Mouse (Mus musculus): ENCODE data around the gene Fam208b.
"Not testable (repeated sequence)": the region's sequence is repeated elsewhere in the genome, so short reads cannot be mapped to it uniquely, and the experiment has no call there.

The Fam208b gene

GRCm38 (mm10) chr13:3547856-3548255, 63.1 kb downstream of the Fam208b start:
- DNase-seq = no peak

- no peak for DNase-seq
These were observed 63.5 kb downstream of the Fam208b start for GRCm38 (mm10) chr13:3547410-3547809.

DNA sequence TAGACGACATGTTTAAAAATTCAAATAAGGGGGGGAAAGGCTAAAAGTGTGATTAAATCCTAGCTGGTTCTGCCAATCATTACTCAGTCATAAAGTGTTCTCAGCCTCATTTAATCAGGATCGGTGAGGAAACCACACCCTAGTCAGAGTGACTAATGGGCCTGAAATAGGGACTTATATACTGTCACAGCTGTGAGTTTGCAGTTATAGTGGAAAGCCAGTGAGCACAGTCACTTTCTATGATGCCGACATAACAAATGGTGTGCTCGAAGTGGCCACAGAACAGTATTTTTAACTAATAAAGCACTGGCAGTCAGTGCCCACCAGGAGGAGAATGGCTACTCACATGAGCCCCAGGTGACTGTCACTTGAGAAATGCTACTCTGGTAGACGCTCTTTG, 66.0 kb downstream of the Fam208b start:
- DNase-seq = no peak

- no peak for DNase-seq
These were observed 66.6 kb downstream of the Fam208b start for GRCm38 (mm10) chr13:3544077-3544874.

DNA sequence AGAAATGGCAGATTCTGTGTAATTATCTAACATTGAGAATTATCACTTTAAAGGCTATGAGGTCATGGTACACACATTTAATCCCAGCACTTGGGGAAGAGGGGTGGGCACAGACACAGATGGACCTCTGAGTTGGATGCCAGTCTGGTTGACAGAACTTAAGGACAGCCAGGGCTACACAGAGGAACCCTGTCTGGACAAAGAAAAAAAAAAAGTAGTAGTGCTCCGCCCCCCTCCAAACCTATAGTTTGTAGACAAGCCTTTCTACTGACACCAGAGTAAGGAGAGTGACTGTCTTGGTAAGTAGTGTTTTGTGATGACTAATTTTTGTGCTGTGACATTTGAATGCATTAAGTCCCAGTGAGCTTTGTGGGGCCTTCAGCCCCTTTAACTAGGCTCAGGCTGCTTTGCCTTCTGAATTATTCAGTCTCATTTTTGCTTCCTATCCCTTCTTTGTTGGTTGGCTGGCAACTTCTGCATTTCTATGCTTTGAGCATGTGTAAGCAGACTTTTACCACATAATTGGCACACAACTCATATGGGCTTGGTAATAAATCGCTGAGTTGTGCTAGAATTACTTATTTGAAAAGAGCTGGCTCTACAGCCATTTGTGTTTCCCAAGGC, 69.6 kb downstream of the Fam208b start:
- DNase-seq = no peak

DNA sequence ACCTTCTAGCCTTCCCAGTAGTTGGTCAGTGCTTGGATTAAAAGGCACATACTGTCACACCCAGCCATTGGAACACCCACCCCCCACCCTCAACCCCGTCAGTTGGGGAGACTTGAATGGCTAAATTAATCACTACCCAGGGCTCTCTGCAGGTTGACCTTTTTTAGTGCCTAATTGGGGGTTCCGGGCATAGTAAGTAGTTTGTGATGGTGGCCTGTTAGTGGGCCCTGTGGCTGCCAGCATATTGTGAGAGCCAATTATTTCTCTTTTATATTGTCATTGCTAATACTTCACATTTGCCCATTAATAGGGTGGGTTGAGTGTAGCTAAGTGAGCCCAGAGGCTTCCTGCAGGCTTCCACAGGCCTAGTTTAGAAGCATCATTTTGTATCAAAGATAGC, 70.7 kb downstream of the Fam208b start:
- no peak for DNase-seq

- DNase-seq = no peak
These were observed 71.8 kb downstream of the Fam208b start for GRCm38 (mm10) chr13:3538969-3539562.

- peak; percentile 88 for DNase-seq
These were observed 72.5 kb downstream of the Fam208b start for GRCm38 (mm10) chr13:3538223-3538968.

DNA sequence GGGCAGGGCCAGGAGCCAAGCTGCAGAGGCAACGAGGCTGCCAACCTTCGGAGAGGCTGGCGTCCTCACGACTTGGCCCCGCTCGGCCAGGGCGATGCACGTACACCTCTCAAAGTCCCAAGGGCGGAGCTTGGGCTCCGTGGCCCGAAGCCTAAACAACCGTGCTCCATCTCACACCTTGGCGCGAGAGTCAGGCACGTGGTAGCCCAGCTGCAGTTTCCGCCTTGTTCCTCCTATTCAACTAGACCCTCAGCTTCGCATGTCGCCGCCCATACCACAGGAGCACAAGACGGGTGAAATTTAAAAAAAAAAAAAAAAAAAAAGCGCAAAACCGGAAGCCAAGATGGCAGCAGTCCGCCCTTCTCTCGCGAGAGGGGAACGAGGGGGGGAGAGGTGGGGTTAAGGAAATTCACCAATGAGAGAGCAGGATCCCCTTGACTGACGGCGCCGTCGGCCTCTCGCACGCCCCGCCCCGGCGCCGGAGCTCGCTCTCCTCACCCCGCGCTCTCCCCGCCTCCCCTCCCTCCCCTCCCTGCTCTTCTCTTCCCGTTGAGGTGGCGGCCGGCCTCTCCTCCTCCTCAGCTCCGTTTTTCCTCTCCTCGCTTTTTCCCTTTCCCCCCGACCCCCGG, 73.2 kb downstream of the Fam208b start, which contains the start of gene Gdi2:
Gdi2 (plus strand) TSS at position 470 of the 629 bp plus-strand sequence.
- DNase-seq = peak; percentile 97

GRCm38 (mm10) chr13:3534146-3534545, 76.8 kb downstream of the Fam208b start:
- DNase-seq = no peak

GRCm38 (mm10) chr13:3532451-3532850, 78.5 kb downstream of the Fam208b start:
- no peak for DNase-seq

- no peak for DNase-seq
These were observed 79.1 kb downstream of the Fam208b start for GRCm38 (mm10) chr13:3531692-3532320.

DNA sequence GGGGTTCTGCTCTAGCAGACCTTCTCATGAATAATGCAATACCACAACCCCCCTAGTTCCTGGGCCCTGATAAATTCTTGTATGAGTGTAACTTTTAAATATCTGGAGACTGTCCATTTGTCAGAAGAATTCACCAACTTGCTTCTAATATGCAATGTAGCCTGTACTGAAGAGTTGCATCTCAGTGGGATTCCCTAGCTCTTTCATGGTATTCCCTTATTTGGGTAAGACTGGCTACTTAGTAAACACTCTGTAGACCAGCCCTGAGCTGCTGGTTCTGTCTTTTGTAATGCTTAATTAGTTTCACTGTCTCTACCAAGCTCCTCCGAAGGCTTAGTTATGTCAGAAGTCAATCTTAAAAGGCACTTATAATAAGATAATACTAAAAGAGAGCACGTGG, 79.7 kb downstream of the Fam208b start:
- not testable (repeated sequence) for DNase-seq

GRCm38 (mm10) chr13:3530451-3530850, 80.5 kb downstream of the Fam208b start:
- DNase-seq = no peak

DNA sequence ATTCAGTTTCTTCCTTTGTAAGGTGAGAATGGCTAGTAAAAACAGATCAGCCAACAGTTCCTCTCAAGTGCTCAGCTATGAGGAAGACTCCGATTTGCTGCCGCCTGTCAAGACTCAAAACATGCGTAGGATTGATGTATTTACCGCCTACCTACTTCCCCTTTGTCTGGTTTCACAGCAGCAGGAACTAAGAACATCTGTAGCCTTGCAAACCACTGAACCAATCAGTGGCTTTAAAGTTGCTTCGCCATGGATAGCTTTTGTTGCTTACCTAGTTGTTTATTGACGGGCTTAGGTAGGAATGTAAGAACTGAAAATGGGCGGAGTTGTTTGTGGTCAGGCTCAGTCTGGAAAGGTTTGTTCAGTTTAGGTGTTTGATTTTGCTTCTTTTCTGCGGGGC, 84.6 kb downstream of the Fam208b start:
- peak; percentile 65 for DNase-seq

- no peak for DNase-seq
These were observed 85.3 kb downstream of the Fam208b start for GRCm38 (mm10) chr13:3525611-3526051.

DNA sequence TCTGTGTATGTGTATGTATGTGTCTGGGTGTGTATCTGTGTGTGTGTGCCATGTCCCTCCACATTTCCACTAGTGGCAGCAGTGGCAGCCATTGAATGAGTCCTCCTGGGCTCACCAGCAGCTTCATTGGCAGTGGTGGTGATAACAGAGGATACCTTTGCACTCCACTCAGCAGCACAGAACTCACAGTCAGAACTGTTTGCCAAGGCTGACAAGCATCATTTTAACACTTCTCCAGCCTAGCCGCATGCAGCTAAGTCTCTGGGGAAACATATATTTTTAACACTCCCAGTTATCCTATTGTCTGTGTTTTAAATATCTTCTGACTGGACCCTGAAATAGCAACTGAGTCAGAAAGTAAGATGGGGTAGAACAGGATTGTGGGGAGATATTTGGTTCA, 87.0 kb downstream of the Fam208b start:
- DNase-seq = no peak

GRCm38 (mm10) chr13:3523459-3523858, 87.4 kb downstream of the Fam208b start:
- DNase-seq = no peak

GRCm38 (mm10) chr13:3519994-3520393, 90.9 kb downstream of the Fam208b start:
- not testable (repeated sequence) for DNase-seq

DNA sequence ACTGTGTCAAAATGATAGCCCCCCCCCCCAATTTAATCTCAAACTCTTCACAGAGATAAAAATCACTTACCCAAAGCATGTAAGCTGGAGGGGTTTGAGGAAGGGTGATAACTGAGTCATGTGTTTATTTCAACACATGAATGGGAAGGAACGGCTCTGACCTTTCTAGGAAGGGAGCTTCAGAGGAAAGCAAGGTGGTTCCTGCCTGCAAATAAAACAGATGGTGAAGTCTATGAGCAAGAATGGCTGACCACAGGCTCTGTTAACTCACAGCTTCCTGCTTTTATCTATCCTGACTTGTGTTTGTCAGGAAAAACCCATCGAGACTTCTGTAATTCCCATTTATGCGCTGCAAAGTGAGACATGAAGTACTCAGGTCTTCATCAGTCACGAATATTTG, 91.6 kb downstream of the Fam208b start:
- DNase-seq = not testable (repeated sequence)
